Mouse (Mus musculus): ENCODE measurements around the gene Reln. TPM values are rescaled to one million over a fixed set of nuclear protein-coding genes. Genes with fewer than 3 reads are reported as not detected.
A peak's percentile ranks its signal among the peaks of the same experiment; 100 is the strongest.

The Reln gene
- total and polyA plus RNA-seq, 2 experiments from 2014 or later = 25.3 to 189 TPM

- H3K27me3 ChIP-seq (ENCODE audit: insufficient read depth, low read length) = no peaks in the 10 kb centered on the region
- no peaks in the 10 kb centered on the region; the same call in 1 of the 2 replicates for H3K4me1 ChIP-seq (ENCODE audit: insufficient read depth, low read length)
- TF ChIP-seq CTCF (IDR thresholded peaks at IDR 0.05) = no peak
- no peak for ATAC-seq (ENCODE audit: low FRiP score)
- 82% methylated on average over 11 of the region's 11 CpGs for WGBS
- DNase-seq (ENCODE audit: low spot score) = no peak
- no peaks in the 10 kb centered on the region for H3K36me3 ChIP-seq (ENCODE audit: insufficient read depth, low read length)
- H3K9ac ChIP-seq (replicated peaks; ENCODE audit: low read length, poor library complexity, severe bottlenecking) = no peak overlapping the region
- H3K4me3 ChIP-seq (ENCODE audit: low read depth, low read length) = no peak overlapping the region
- H3K4me2 ChIP-seq (ENCODE audit: low read depth, low read length, poor library complexity, severe bottlenecking) = no peak overlapping the region
- no peaks in the 10 kb centered on the region for H3K9me3 ChIP-seq (ENCODE audit: low read length)
- no peak overlapping the region for H3K27ac ChIP-seq (ENCODE audit: low read depth, low read length)
Measured at GRCm38 (mm10) chr5:22158754-22159153, 185.7 kb downstream of the Reln start.

DNA sequence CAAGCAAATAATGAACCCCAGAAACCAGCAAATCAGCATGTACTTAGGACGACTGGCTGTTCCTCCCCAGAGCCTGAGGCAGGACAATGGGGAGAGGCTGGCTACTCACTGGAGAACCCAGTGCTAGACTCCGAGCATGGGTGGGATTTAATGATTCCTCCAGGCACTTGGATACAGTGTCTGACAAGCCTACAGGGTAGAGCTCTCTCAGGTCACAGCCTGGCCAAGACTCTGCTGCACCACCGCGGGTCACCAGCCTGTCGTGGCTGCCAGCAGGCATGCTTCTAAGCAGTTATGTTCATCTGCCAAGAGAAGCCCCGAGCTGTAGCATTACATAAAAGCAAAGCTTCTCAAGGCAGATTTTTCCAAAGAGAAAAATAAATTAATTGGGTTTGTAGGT is 190.9 kb downstream of the Reln start:
- DNase-seq (ENCODE audit: low spot score) (peak; percentile 44), ATAC-seq (ENCODE audit: low FRiP score) (peak; percentile 52)
- H3K4me3 ChIP-seq (ENCODE audit: low read depth, low read length) = no peak overlapping the region
- no peaks in the 10 kb centered on the region for H3K36me3 ChIP-seq (ENCODE audit: insufficient read depth, low read length)
- no peak for TF ChIP-seq CTCF (IDR thresholded peaks at IDR 0.05)
- H3K4me2 ChIP-seq (ENCODE audit: low read depth, low read length, poor library complexity, severe bottlenecking) = no peak overlapping the region
- H3K4me1 ChIP-seq (ENCODE audit: insufficient read depth, low read length) = peaks cover 2% of the 10 kb centered on the region; the same call in 1 of the 2 replicates
- no peaks in the 10 kb centered on the region for H3K27me3 ChIP-seq (ENCODE audit: insufficient read depth, low read length)
- no peaks in the 10 kb centered on the region for H3K9me3 ChIP-seq (ENCODE audit: low read length)
- WGBS = 18% methylated on average over 6 of the region's 6 CpGs
- H3K9ac ChIP-seq (replicated peaks; ENCODE audit: low read length, poor library complexity, severe bottlenecking) = no peak overlapping the region
- no peak overlapping the region for H3K27ac ChIP-seq (ENCODE audit: low read depth, low read length)

DNA sequence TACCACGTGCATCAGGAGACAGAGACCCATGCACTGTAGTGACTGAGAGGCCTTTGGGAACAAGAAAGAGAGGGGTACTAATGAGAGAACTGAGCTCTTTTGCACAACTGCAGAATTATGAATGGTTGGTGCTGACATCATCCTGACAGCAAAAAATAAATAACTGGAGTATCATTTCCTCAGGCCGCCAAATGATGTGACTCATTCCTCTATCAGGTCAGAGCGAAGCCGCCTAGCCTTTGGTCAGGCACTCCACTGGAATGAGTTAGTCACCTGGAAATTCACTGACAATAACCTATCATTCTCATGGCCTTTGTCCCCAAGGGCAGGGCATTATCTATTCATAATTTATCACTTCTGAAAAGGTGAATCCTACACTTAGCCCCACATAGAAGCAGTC is 202.7 kb downstream of the Reln start:
- no peaks in the 10 kb centered on the region for H3K27me3 ChIP-seq (ENCODE audit: insufficient read depth, low read length)
- H3K9ac ChIP-seq (replicated peaks; ENCODE audit: low read length, poor library complexity, severe bottlenecking) = no peak overlapping the region
- no peak for ATAC-seq (ENCODE audit: low FRiP score)
- no peak overlapping the region for H3K4me2 ChIP-seq (ENCODE audit: low read depth, low read length, poor library complexity, severe bottlenecking)
- no peaks in the 10 kb centered on the region; the same call in 1 of the 2 replicates for H3K9me3 ChIP-seq (ENCODE audit: low read length)
- no peak for DNase-seq (ENCODE audit: low spot score)
- no peaks in the 10 kb centered on the region for H3K36me3 ChIP-seq (ENCODE audit: insufficient read depth, low read length)
- H3K4me1 ChIP-seq (ENCODE audit: insufficient read depth, low read length) = no peaks in the 10 kb centered on the region
- no peak for TF ChIP-seq CTCF (IDR thresholded peaks at IDR 0.05)
- no peak overlapping the region for H3K4me3 ChIP-seq (ENCODE audit: low read depth, low read length)
- 77% methylated on average over 4 of the region's 4 CpGs for WGBS
- no peak overlapping the region for H3K27ac ChIP-seq (ENCODE audit: low read depth, low read length)

DNA sequence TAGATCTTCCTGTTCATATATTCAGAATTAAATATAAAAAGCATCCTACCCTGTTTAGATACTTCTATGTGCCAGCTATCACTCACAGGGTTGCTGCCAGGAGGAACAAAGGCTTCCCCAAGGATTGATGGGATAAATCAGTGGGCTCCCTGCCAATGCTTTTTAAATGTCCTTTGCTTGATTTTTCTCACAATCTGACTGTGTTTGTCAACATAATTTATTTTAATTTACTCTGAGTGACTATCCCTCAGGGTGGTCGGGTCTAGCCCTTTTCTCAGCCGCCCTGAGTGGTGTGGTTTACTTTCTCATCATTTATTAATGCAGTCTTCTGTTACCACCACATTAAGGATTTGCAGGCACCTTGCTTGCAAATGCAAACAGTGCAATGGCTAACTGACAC is 205.5 kb downstream of the Reln start:
- Histone ChIP-seq H3K27me3 (ENCODE audit: insufficient read depth, low read length) (no peaks in the 10 kb centered on the region), H3K9ac (replicated peaks; ENCODE audit: low read length, poor library complexity, severe bottlenecking) (no peak overlapping the region), H3K4me3 (ENCODE audit: low read depth, low read length) (no peak overlapping the region), H3K4me2 (ENCODE audit: low read depth, low read length, poor library complexity, severe bottlenecking) (no peak overlapping the region), H3K27ac (ENCODE audit: low read depth, low read length) (no peak overlapping the region), H3K9me3 (ENCODE audit: low read length) (no peaks in the 10 kb centered on the region; the same call in 1 of the 2 replicates), H3K36me3 (ENCODE audit: insufficient read depth, low read length) (no peaks in the 10 kb centered on the region), H3K4me1 (ENCODE audit: insufficient read depth, low read length) (no peaks in the 10 kb centered on the region)
- no peak for ATAC-seq (ENCODE audit: low FRiP score)
- DNase-seq (ENCODE audit: low spot score) = no peak
- 46% methylated on average over 2 of the region's 2 CpGs for WGBS
- TF ChIP-seq CTCF (IDR thresholded peaks at IDR 0.05) = no peak

DNA sequence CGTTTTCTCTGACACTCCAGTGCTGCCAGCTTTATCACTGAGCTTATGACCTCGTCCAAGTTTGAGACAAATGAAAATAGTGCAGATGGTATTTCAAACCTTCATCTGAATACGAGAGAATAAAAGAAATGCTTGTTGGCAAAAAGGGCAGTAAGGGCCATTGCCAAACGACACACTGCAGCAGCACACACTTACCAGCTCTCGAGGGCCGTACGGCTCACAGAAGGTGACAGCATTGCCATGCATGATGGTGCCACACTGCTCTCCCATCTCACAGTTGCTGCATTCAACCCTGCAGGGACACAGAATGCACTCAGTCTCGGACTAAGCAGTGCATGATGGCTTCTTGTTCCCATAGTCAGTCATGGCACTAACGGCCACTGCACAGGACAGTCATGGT is 210.1 kb downstream of the Reln start:
- Histone ChIP-seq H3K9ac (replicated peaks; ENCODE audit: low read length, poor library complexity, severe bottlenecking) (no peak overlapping the region), H3K27ac (ENCODE audit: low read depth, low read length) (no peak overlapping the region), H3K36me3 (ENCODE audit: insufficient read depth, low read length) (no peaks in the 10 kb centered on the region), H3K4me3 (ENCODE audit: low read depth, low read length) (no peak overlapping the region), H3K9me3 (ENCODE audit: low read length) (no peaks in the 10 kb centered on the region; the same call in 1 of the 2 replicates), H3K4me1 (ENCODE audit: insufficient read depth, low read length) (no peaks in the 10 kb centered on the region), H3K4me2 (ENCODE audit: low read depth, low read length, poor library complexity, severe bottlenecking) (no peak overlapping the region), H3K27me3 (ENCODE audit: insufficient read depth, low read length) (no peaks in the 10 kb centered on the region)
- DNase-seq (ENCODE audit: low spot score) (no peak), ATAC-seq (ENCODE audit: low FRiP score) (no peak)
- TF ChIP-seq CTCF (IDR thresholded peaks at IDR 0.05) = no peak
- WGBS = 78% methylated on average over 9 of the region's 9 CpGs

DNA sequence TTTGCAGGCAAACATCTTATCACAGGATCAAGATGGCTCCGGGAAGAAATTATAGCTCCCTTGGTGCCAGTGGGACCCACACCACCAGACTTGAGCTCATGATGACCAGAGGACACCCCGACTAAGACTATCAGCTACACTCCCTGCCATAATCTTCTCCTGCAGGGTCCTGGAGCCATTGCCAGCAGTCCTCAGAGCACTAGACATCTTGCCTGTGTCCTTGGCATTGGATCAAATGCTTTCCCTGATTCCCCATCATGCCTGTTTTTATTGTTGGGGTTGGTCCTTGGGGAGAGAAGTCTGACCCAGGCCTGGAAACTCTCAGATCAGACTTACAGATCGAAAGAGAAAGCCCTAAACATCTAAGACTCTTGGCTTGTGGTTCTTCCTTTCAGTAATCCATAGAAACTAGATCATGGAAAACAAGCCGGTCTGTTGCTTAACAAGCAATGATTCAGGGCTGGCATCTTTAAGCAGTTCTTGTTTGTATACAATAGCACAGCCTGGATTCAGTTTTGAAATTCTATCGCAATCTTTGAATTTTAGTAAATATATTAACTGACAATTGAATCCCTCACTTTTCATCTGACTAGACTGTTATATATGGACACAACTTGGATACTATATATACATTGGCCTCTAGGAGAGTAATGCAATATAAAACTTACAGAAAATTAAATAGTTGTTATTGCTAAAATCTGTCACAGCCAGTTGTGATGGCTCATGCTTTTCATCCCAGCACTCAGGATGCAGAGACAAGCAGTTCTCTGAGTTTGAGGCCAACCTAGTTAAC is 212.6 kb downstream of the Reln start:
- ATAC-seq (ENCODE audit: low FRiP score) (no peak), DNase-seq (ENCODE audit: low spot score) (peak; percentile 74)
- WGBS = 76% methylated on average over 5 of the region's 5 CpGs

More for the DNA sequence above, 212.6 kb downstream of the Reln start:
- Histone ChIP-seq H3K4me3 (ENCODE audit: low read depth, low read length) (no peak overlapping the region), H3K27me3 (ENCODE audit: insufficient read depth, low read length) (no peaks in the 10 kb centered on the region), H3K36me3 (ENCODE audit: insufficient read depth, low read length) (no peaks in the 10 kb centered on the region), H3K4me2 (ENCODE audit: low read depth, low read length, poor library complexity, severe bottlenecking) (no peak overlapping the region), H3K27ac (ENCODE audit: low read depth, low read length) (no peak overlapping the region), H3K4me1 (ENCODE audit: insufficient read depth, low read length) (no peaks in the 10 kb centered on the region), H3K9ac (replicated peaks; ENCODE audit: low read length, poor library complexity, severe bottlenecking) (no peak overlapping the region), H3K9me3 (ENCODE audit: low read length) (no peaks in the 10 kb centered on the region)
- TF ChIP-seq CTCF (IDR thresholded peaks at IDR 0.05) = no peak
